In genomic region chr6:17473128-17473527, GRCm38 (mm10) we compare ENCODE assay signal across 26 mouse cellular contexts. TPM values are rescaled to one million over a fixed set of nuclear protein-coding genes. Genes with fewer than 3 reads are reported as not detected.
"Had no signal": no experiment of that assay in that cellular context is flagged by ENCODE, and none has a peak within 500 bp of the region (broad histone marks: within the 10 kb centered on the region; RNA-seq: fewer than 3 reads in every experiment).

No protein-coding gene starts in this region.

- H3K36me3 ChIP-seq: embryonic facial prominence, embryonic 10.5 days; embryonic facial prominence, embryonic 12.5 days; embryonic facial prominence, embryonic 13.5 days; embryonic facial prominence, embryonic 15.5 days; forebrain, embryonic 10.5 days; forebrain, embryonic 12.5 days; forebrain, embryonic 15.5 days had no signal

- H3K27me3 ChIP-seq: embryonic facial prominence, embryonic 12.5 days; embryonic facial prominence, embryonic 13.5 days; embryonic facial prominence, embryonic 15.5 days; forebrain, embryonic 12.5 days; forebrain, embryonic 13.5 days; forebrain, embryonic 15.5 days had no signal

- H3K4me3 ChIP-seq: embryonic facial prominence, embryonic 10.5 days; embryonic facial prominence, embryonic 12.5 days; embryonic facial prominence, embryonic 13.5 days; embryonic facial prominence, embryonic 15.5 days; erythroblast, embryonic 14.5 days; forebrain, embryonic 10.5 days; forebrain, embryonic 12.5 days; forebrain, embryonic 13.5 days; forebrain, embryonic 15.5 days; gastrocnemius, adult 2 months; heart, adult 2 months had no signal

- H3K4me2 ChIP-seq: embryonic facial prominence, embryonic 12.5 days; embryonic facial prominence, embryonic 13.5 days; embryonic facial prominence, embryonic 15.5 days; forebrain, embryonic 12.5 days; forebrain, embryonic 13.5 days; forebrain, embryonic 15.5 days had no signal

- DNase-seq: cerebellum, adult 8-10 months; cerebellum, adult 9-10 months; cerebellum, adult 9-11 months; cerebellum, postnatal 10 days; cerebellum, postnatal 14 days; cerebellum, postnatal 25 days; cerebellum, postnatal 36 days; embryo, embryonic 11 days; forebrain, postnatal 0 days; gastrocnemius, adult 2 months; gastrocnemius, postnatal 10 days; gastrocnemius, postnatal 14 days; gastrocnemius, postnatal 25 days; gastrocnemius, postnatal 36 days; heart, adult 11 months; heart, adult 18-20 months; heart, adult 2 months had no signal

RNA-seq across cellular contexts. Expression of gene Met, which starts 9.5 kb away (rescaled TPM):
- polyA plus RNA-seq: erythroblast, embryonic 14.5 days had no signal
